Mouse (Mus musculus): ENCODE data around the gene Ralgapa2.

DNA sequence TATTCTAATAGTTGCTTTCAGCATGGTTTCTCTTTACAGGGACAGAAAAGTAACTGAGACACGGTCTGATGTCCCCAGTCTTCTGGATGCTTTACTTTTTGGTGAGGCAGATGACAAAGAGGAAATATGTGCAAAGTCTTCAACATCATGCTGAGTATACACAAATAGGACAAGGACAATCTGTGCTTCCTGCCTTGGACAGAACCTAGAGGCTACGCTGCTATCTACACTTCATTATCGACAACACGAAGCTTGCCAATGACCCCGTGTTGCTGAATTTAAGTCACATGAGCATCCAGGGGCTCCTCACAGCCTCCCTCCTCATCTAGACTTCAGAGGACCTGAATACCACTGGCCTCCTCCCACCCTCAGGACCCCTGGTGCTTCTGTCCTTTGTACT lies 161.9 kb downstream of the Ralgapa2 start:
- TF ChIP-seq NRF1 (IDR thresholded peaks at IDR 0.05; ENCODE audit: low read depth, low read length) = no peak
- TF ChIP-seq ETS1 (conservative IDR thresholded peaks at IDR 0.05; ENCODE audit: low read depth, low read length) = no peak
- TF ChIP-seq CTCF (conservative IDR thresholded peaks at IDR 0.05 in 1 of 2, IDR thresholded peaks at IDR 0.05 in 1 of 2; ENCODE audit: low read depth in 2 of 2, low read length in 2 of 2) = no peak
- no peak for TF ChIP-seq SMC3 (IDR thresholded peaks at IDR 0.05; ENCODE audit: low read depth, low read length)
